Mouse (Mus musculus) forebrain, embryonic 12.5 days (tissue): ENCODE measurements around the gene Actn4. TPM values are rescaled to one million over a fixed set of nuclear protein-coding genes. Genes with fewer than 3 reads are reported as not detected.

Source experiments
- polyA plus RNA-seq: library from polyadenylated mRNA; unstranded; fragments of >200 nt; fragmentation: Nextera tagmentation; extraction: Ambion mirVana; gene quantifications from 2 replicates; pipeline ENCODE4 v1.2.1, GENCODE M21; 2016

Gene Actn4
- polyA plus RNA-seq, 1 experiment from 2014 or later: 159 TPM

Other genes with a start within 250 kb of the Actn4 start
- gene Fbxo17, start 245.5 kb downstream of the Actn4 start, polyA plus RNA-seq: 7.3 and 8.0 TPM in 2 replicates
- 118 and 131 TPM in 2 replicates for gene Mrps12, start 220.5 kb downstream of the Actn4 start, polyA plus RNA-seq
- gene Sars2, start 220.3 kb downstream of the Actn4 start, polyA plus RNA-seq: 27.9 and 28.9 TPM in 2 replicates
- not detected in 2 replicates for gene Ccer2, start 206.2 kb downstream of the Actn4 start, polyA plus RNA-seq
- 68.3 and 77.4 TPM in 2 replicates for gene Sirt2, start 195.6 kb downstream of the Actn4 start, polyA plus RNA-seq
- gene Nfkbib, start 194.8 kb downstream of the Actn4 start, polyA plus RNA-seq: 42.7 and 42.9 TPM in 2 replicates
- gene Rinl, start 173.4 kb downstream of the Actn4 start, polyA plus RNA-seq: 1.2 and 2.5 TPM in 2 replicates
- 267 and 357 TPM in 2 replicates for gene Hnrnpl, start 153.8 kb downstream of the Actn4 start, polyA plus RNA-seq
- 63.9 and 64.2 TPM in 2 replicates for gene Ech1, start 137.1 kb downstream of the Actn4 start, polyA plus RNA-seq
- gene Lgals4, start 128.5 kb downstream of the Actn4 start, polyA plus RNA-seq: 1.7 and 2.8 TPM in 2 replicates
- gene Lgals7, start 98.5 kb downstream of the Actn4 start, polyA plus RNA-seq: 1.1 and 1.9 TPM in 2 replicates
- 0.24 and 0.57 TPM in 2 replicates for gene Capn12, start 80.9 kb downstream of the Actn4 start, polyA plus RNA-seq
- 314 and 342 TPM in 2 replicates for gene Eif3k, start 19.5 kb upstream of the Actn4 start, polyA plus RNA-seq
- gene Map4k1, start 19.7 kb upstream of the Actn4 start, polyA plus RNA-seq: 5.0 and 5.7 TPM in 2 replicates
- gene Ryr1, start 162.8 kb upstream of the Actn4 start, polyA plus RNA-seq: 3.6 and 4.8 TPM in 2 replicates
- 0.34 and 0.58 TPM in 2 replicates for gene Rasgrp4, start 172.5 kb upstream of the Actn4 start, polyA plus RNA-seq
- 16.4 and 17.7 TPM in 2 replicates for gene Fam98c, start 193.9 kb upstream of the Actn4 start, polyA plus RNA-seq
- gene Ggn, start 207.9 kb upstream of the Actn4 start, polyA plus RNA-seq: 0.57 and 1.2 TPM in 2 replicates
- gene Spred3, start 208.1 kb upstream of the Actn4 start, polyA plus RNA-seq: 7.9 and 8.3 TPM in 2 replicates
- gene Psmd8, start 218.4 kb upstream of the Actn4 start, polyA plus RNA-seq: 283 and 293 TPM in 2 replicates